Mouse (Mus musculus) forebrain, embryonic 13.5 days (tissue): ENCODE measurements around the gene Sema3b. TPM values are rescaled to one million over a fixed set of nuclear protein-coding genes. Genes with fewer than 3 reads are reported as not detected.

ENCODE experiments used
- ATAC-seq: fragments of 200-750 bp; cut with Nextera tagmentation; 2 replicates; pipeline ENCODE4 v1.8.0; 2017
- H3K27ac ChIP-seq: fragments of 300-500 bp; sonication (generic); 2 replicates; pipeline ENCODE4 v1.5.1; 2015; ENCODE audit warnings: inconsistent platforms, mild to moderate bottlenecking, moderate library complexity
- H3K27me3 ChIP-seq: fragments of 300-500 bp; sonication (generic); 2 replicates; pipeline ENCODE4 v1.6.1; 2015; ENCODE audit warnings: mild to moderate bottlenecking, inconsistent platforms
- H3K36me3 ChIP-seq: fragments of 300-500 bp; sonication (generic); 2 replicates; pipeline ENCODE4 v1.6.1; 2015; ENCODE audit warnings: mild to moderate bottlenecking, inconsistent platforms; ENCODE audit not compliant: poor library complexity, severe bottlenecking
- H3K4me1 ChIP-seq: fragments of 300-500 bp; sonication (generic); 2 replicates; pipeline ENCODE4 v1.6.1; 2015; ENCODE audit warnings: inconsistent platforms
- H3K4me2 ChIP-seq: fragments of 300-500 bp; sonication (generic); 2 replicates; pipeline ENCODE4 v1.6.1; 2015; ENCODE audit warnings: inconsistent platforms, mild to moderate bottlenecking, moderate library complexity
- H3K4me3 ChIP-seq: fragments of 300-500 bp; sonication (generic); 2 replicates; pipeline ENCODE4 v1.5.1; 2015; ENCODE audit warnings: mild to moderate bottlenecking, inconsistent platforms
- H3K9ac ChIP-seq: fragments of 300-500 bp; sonication (generic); 2 replicates; pipeline ENCODE4 v1.6.1; 2015; ENCODE audit warnings: mild to moderate bottlenecking, inconsistent platforms
- H3K9me3 ChIP-seq: fragments of 300-500 bp; sonication (generic); replicated peaks from 2 replicates; pipeline ENCODE4 v1.6.1; 2016; ENCODE audit warnings: inconsistent platforms
- WGBS: fragments of 180-500 bp; shearing (Covaris S2); methylation state at CpG from one replicate; pipeline ENCODE4 v1.1.7; 2015; 5-methylcytosine and 5-hydroxymethylcytosine counted together
- polyA plus RNA-seq: library from polyadenylated mRNA; unstranded; fragments of >200 nt; fragmentation: Nextera tagmentation; extraction: Ambion mirVana; gene quantifications from 2 replicates; pipeline ENCODE4 v1.2.1, GENCODE M21; 2015

The Sema3b gene
- polyA plus RNA-seq, 1 experiment from 2014 or later, result 1.8 TPM

DNA sequence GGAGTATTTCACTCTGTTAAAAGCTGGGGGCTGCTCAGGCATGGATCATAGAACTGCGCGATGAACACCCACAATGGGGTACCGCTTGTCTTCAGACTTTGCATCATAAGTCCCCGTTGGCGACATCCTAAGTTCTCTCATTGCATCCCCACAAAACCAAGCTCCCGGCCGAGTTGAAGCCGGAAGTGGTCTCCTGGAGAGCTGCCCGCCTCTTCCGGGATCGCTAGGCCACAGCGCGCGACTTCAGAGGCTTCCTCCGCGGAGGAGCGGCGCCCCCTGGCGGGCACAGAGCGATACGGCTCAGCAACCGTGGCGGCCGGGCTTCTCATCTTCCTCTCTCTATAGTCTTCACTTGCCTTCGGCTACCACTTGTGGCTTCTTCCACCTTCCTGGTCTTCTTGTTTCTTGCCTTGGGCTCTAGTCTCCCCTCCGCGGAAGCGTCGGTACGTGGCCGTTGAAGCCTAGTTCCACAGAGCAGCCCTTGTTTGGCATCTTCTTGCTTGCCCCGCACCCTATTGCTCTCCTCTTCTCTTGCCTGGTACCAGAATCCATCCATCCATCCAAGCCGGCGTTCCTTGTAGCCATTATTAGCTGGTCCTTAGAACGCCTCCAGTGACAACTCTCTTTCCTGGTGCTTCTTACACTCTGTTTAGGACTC, 35.6 kb upstream of the Sema3b start:
- Histone ChIP-seq H3K9ac (peak overlapping the region; percentile 66), H3K9me3 (no peaks in the 10 kb centered on the region), H3K4me1 (peaks cover 37% of the 10 kb centered on the region), H3K27ac (0 out of 2 replicates have a peak overlapping the region, but pooled peaks have one; percentile 35), H3K27me3 (no peaks in the 10 kb centered on the region), H3K36me3 (no peaks in the 10 kb centered on the region), H3K4me3 (peak overlapping the region; percentile 37), H3K4me2 (peak overlapping the region; percentile 67)
- 4% methylated on average over 35 of the region's 35 CpGs for WGBS
- peak; percentile 73 for ATAC-seq

GRCm38 (mm10) chr9:107643544-107644214, 34.6 kb upstream of the Sema3b start:
- Histone ChIP-seq H3K9ac (no peak overlapping the region), H3K27me3 (no peaks in the 10 kb centered on the region), H3K4me2 (peak overlapping the region; percentile 67), H3K4me3 (no peak overlapping the region), H3K27ac (no peak overlapping the region), H3K4me1 (peaks cover 34% of the 10 kb centered on the region), H3K9me3 (no peaks in the 10 kb centered on the region), H3K36me3 (no peaks in the 10 kb centered on the region)
- 93% methylated on average over 13 of the region's 13 CpGs for WGBS
- ATAC-seq, result no peak

DNA sequence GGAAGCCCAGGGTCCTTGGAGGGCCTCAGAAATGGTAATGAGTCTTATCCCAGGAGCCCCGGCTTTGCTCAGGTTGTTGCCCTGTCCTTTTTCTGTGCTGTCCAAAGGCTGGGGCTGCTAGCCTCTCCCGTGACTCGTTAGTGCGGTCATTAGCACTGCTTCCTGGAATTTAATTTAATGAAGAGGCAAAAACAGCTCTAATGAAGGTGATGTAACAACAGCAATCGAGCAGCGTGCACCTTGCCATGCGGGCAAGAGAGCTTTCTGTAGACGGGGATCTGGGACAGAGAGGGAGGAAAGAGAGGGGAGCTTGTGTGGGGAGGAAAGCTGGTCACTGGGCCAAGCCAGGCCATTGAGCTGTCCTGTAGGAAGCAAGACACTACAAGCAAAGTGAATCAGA, 32.6 kb upstream of the Sema3b start:
- Histone ChIP-seq H3K9me3 (no peaks in the 10 kb centered on the region), H3K27ac (peak overlapping the region; percentile 49), H3K4me1 (peaks cover 47% of the 10 kb centered on the region), H3K9ac (0 out of 2 replicates have a peak overlapping the region, but pooled peaks have one; percentile 0), H3K27me3 (no peaks in the 10 kb centered on the region), H3K36me3 (no peaks in the 10 kb centered on the region), H3K4me3 (no peak overlapping the region), H3K4me2 (no peak overlapping the region)
- no peak for ATAC-seq
- WGBS, result 16% methylated on average over 8 of the region's 8 CpGs

DNA sequence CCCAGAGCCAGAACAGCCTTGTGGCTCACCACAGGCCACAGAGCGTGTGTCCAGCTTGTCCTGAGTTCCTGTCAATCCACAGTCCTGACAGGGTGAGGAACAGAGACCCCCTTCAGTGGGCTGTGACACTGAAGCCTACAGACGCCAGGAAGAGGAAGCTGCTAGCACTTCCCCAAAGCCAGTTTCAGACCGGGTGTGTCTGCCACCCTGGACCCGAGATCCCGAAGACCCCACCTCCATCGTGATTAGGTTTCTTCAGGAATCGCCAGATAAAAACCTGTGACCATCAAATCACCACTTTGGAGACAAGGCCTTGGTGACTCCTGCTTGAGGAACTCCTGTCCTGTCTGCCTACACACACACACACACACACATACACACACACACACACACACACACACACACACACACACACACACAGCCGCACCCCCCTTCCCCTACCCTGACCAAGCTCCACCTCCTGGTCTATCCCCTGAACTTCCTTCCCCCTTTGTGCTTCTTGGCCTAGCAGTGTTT, 31.3 kb upstream of the Sema3b start:
- Histone ChIP-seq H3K36me3 (no peaks in the 10 kb centered on the region), H3K9ac (no peak overlapping the region; the same call in 1 of the 2 replicates), H3K27ac (no peak overlapping the region), H3K4me1 (peaks cover 56% of the 10 kb centered on the region), H3K9me3 (no peaks in the 10 kb centered on the region), H3K27me3 (no peaks in the 10 kb centered on the region), H3K4me3 (no peak overlapping the region), H3K4me2 (no peak overlapping the region)
- WGBS, result 38% methylated on average over 8 of the region's 8 CpGs
- no peak for ATAC-seq

DNA sequence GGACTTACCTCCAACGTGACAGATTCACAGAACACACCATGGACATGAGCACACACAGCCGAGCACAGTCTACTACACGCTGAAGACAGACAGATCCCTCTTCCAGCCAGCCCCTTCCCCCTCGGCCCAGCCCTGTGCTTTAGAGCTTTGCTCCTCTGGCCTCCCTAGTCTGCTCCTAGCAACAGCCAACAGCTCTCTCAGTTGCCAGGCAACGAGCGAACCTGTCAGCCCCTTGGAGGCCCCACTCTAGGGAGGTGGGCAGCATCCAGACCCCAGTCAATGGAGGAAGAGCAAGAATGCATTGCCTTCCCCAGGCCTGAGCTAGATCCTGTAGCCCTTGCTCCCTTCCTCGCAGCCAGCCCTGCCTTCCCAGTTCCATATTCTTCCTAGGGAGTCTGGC, 28.0 kb upstream of the Sema3b start:
- Histone ChIP-seq H3K27ac (peak overlapping the region; percentile 89), H3K4me1 (peaks cover 68% of the 10 kb centered on the region), H3K4me2 (peak overlapping the region; percentile 31), H3K9me3 (no peaks in the 10 kb centered on the region), H3K9ac (peak overlapping the region; percentile 48), H3K4me3 (no peak overlapping the region; the same call in 1 of the 2 replicates), H3K27me3 (no peaks in the 10 kb centered on the region), H3K36me3 (no peaks in the 10 kb centered on the region)
- peak; percentile 41 for ATAC-seq
- WGBS, result 2% methylated on average over 7 of the region's 7 CpGs

DNA sequence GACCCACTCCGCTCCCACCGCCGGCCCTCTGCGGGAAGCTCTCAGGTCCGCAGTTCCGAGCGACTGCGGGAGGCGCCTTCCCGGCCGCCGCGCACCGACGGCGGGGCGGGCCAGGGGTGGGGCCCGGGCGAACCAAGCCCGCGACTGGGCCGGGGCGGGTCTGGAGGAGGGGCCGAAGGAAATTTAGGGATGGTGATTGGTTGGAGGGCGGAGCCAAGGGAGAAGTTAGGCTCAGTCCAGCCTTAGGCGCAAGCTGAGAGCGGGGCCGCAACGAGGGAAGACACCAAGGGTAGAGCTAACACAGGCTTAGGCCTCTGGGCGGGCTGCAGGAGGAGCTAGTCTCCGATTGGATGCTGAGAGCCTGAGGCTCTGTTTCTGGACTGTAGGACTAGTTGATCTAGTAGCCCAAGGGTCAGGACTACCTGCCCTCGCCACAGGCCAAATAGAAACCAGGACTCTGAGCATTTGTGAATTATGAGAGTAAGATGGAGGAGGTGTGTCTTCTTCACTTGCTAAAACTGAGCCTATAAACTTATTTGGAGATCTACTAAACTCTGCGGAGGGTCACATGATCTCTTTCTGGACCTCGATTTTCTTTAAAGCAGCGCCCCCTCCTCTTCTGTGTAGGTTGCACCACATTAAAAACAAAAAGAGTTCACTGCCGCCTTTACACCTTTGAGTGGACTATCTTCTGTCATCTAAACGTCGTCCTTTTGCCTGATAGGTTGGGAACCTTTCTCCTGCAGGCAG, 26.4 kb upstream of the Sema3b start, which contains the start of gene Gnai2:
Gnai2 (minus strand) TSS at position 89 of the 750 bp plus-strand sequence.
- Histone ChIP-seq H3K9ac (peak within 1 kb of the TSS; percentile 93), H3K4me2 (peak within 1 kb of the TSS; percentile 99), H3K4me3 (peak within 1 kb of the TSS; percentile 87), H3K4me1 (peaks cover 69% of the 10 kb centered on the region), H3K9me3 (no peaks in the 10 kb centered on the region), H3K27me3 (no peaks in the 10 kb centered on the region), H3K36me3 (no peaks in the 10 kb centered on the region), H3K27ac (peak within 1 kb of the TSS; percentile 99)
- 4% methylated on average over 38 of the region's 38 CpGs for WGBS
- peak; percentile 94 for ATAC-seq

DNA sequence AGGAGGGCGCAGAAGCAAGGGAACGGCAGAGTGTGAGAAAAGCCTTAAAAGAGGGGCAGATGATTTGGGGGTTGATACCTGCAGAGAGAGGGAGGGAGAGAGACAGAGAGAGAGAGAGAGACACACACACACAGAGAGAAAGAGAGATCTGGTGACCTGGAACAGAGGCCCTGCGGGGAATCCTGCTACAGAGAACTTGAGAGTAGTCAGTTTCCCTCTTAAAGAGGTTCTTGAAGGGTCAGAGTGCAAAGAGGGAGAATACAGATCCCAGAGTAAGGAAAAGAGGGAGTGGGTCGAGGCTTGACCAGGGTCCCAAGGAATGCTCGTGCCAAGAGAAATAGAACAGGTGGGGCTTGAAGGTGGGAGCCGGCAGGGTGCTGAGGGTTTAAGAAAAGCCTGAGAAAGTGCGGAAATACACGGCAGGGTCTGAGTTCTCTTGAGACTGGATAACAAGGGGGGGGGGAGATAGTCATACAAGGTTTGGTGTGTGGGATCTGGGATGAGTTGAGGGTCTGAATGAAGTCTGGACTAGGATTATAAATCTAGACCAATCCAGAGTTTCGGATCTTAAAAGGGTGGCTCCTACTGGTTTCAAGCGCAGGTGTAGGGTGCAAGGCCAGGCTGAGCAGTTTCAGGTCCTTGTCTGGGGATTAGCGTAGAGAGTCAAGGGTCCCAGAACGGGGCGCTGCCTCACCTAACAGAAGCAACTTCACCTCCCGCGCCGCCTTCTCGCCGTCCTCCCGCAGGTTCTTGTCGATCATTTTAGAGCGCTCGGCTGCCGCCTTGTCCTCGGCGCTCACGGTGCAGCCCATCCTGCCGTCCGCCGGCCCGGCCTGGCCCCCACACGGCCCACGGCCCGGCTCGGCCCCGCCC, 25.6 kb upstream of the Sema3b start:
- Histone ChIP-seq H3K4me1 (peaks cover 73% of the 10 kb centered on the region), H3K4me3 (peak overlapping the region; percentile 87), H3K9ac (peak overlapping the region; percentile 93), H3K27ac (peak overlapping the region; percentile 99), H3K4me2 (peak overlapping the region; percentile 99), H3K36me3 (no peaks in the 10 kb centered on the region), H3K9me3 (no peaks in the 10 kb centered on the region), H3K27me3 (no peaks in the 10 kb centered on the region)
- ATAC-seq, result peak; percentile 2
- under 1% methylated on average over 35 of the region's 35 CpGs for WGBS

- Histone ChIP-seq H3K4me3 (peak overlapping the region; percentile 87), H3K27me3 (no peaks in the 10 kb centered on the region), H3K27ac (peak overlapping the region; percentile 99), H3K9ac (peak overlapping the region; percentile 93), H3K9me3 (no peaks in the 10 kb centered on the region), H3K4me1 (peaks cover 81% of the 10 kb centered on the region), H3K4me2 (peak overlapping the region; percentile 99), H3K36me3 (no peaks in the 10 kb centered on the region)
- no peak for ATAC-seq
- WGBS, result 0% methylated on average over 15 of the region's 15 CpGs
Measured at GRCm38 (mm10) chr9:107633661-107634405, 24.8 kb upstream of the Sema3b start.

- no peaks in the 10 kb centered on the region for H3K27me3 ChIP-seq
- peak; percentile 16; the same call in 1 of the 2 replicates for ATAC-seq
- H3K36me3 ChIP-seq, result no peaks in the 10 kb centered on the region
- peak overlapping the region; percentile 99 for H3K27ac ChIP-seq
- peak overlapping the region; percentile 87 for H3K4me3 ChIP-seq
- peak overlapping the region; percentile 93 for H3K9ac ChIP-seq
- peaks cover 88% of the 10 kb centered on the region for H3K4me1 ChIP-seq
- WGBS, result 1% methylated on average over 32 of the region's 33 CpGs
- no peaks in the 10 kb centered on the region for H3K9me3 ChIP-seq
- H3K4me2 ChIP-seq, result peak overlapping the region; percentile 99
Measured at GRCm38 (mm10) chr9:107633091-107633660, 24.1 kb upstream of the Sema3b start.

DNA sequence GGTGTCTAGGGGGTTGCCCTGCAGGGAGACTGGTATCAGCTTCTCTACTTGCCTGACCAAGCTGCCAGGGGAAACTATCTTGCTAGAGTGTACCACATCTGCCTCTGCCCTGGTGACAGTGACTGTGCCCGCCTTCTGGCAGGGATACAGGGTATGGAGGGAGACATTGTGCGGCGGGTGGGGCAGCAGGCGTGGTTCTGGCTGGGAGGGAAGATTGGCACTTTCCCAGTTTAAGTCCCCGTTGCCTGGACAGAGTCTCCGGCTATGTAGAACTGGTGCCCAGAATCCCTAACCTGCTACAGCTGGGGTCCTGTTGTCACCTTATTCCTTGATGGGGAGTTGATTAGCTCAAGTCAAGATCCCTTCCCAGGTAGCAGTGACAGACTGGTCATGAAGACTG, 23.4 kb upstream of the Sema3b start:
- WGBS, result 6% methylated on average over 6 of the region's 6 CpGs
- Histone ChIP-seq H3K9me3 (no peaks in the 10 kb centered on the region), H3K9ac (peak overlapping the region; percentile 93), H3K4me1 (peaks cover 90% of the 10 kb centered on the region), H3K36me3 (no peaks in the 10 kb centered on the region; the same call in 1 of the 2 replicates), H3K4me3 (peak overlapping the region; percentile 87), H3K4me2 (peak overlapping the region; percentile 99), H3K27ac (peak overlapping the region; percentile 99), H3K27me3 (no peaks in the 10 kb centered on the region)
- ATAC-seq, result no peak
